Mouse (Mus musculus): ENCODE data around the gene Gm14525.
"Not testable (repeated sequence)": the region's sequence is repeated elsewhere in the genome, so short reads cannot be mapped to it uniquely, and the experiment has no call there.

Gm14525 gene

DNA sequence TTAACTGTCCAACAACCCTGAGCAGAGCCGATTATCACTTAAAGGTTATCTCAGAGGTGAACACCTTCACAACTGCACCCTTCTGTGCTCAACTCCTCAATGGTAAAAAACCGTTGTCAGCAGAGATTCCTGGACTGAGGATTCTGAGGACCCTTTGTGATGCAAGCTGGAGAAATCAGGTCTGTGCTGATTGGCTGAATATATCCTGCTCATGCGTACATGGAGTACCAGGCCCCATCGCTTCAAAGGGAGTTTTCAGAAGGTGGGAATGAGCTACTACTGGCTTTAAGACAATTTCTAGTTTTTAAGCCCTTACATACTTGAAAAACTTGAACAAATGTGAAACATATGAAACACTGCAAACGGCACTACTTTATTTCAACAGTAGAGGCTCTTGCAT is at the start of gene Gm14525:
Gene Gm14525, minus strand, starts transcription at position 101 of the 400 bp plus-strand sequence.
- DNase-seq (ENCODE audit: low spot score in 2 of 2), result not testable (repeated sequence)

Data from spleen, postnatal 10 days (tissue).